ENCODE assay signal across 26 mouse cellular contexts in genomic region chr5:51922494-51922893, GRCm38 (mm10).
A peak's percentile ranks its signal among the peaks of the same experiment; 100 is the strongest.
DNase-seq lines count a peak whose midpoint lies in the region; ATAC-seq and TF ChIP-seq lines count a peak whose summit lies in the region.
"Had no signal": no experiment of that assay in that cellular context is flagged by ENCODE, and none has a peak within 500 bp of the region (broad histone marks: within the 10 kb centered on the region; RNA-seq: fewer than 3 reads in every experiment).

No protein-coding gene starts in this region.

- 0 out of 2 replicates have a peak overlapping the region, but pooled peaks have one; percentile 22 for H3K4me2 ChIP-seq in heart, embryonic 13.5 days
- H3K4me2 ChIP-seq in kidney, postnatal 0 days (ENCODE audit: low read length): no peak overlapping the region
- no peak overlapping the region for H3K4me2 ChIP-seq in forebrain, embryonic 12.5 days
- H3K4me2 ChIP-seq: embryonic facial prominence, embryonic 15.5 days; forebrain, embryonic 15.5 days; hindbrain, embryonic 13.5 days; intestine, embryonic 15.5 days had no signal

- H3K36me3 ChIP-seq in heart, embryonic 13.5 days: no peaks in the 10 kb centered on the region
- H3K36me3 ChIP-seq in kidney, postnatal 0 days (ENCODE audit: insufficient read depth, low read length): no peaks in the 10 kb centered on the region
- H3K36me3 ChIP-seq in embryonic facial prominence, embryonic 10.5 days (replicated peaks): no peaks in the 10 kb centered on the region
- no peaks in the 10 kb centered on the region for H3K36me3 ChIP-seq in forebrain, embryonic 12.5 days (replicated peaks)
- H3K36me3 ChIP-seq: embryonic facial prominence, embryonic 15.5 days; forebrain, embryonic 15.5 days; G1E; heart, embryonic 12.5 days; hindbrain, embryonic 10.5 days; hindbrain, embryonic 13.5 days; intestine, embryonic 15.5 days had no signal

- WGBS in heart, embryonic 13.5 days: 70% methylated on average over 7 of the region's 7 CpGs
- 51% methylated on average over 7 of the region's 7 CpGs for WGBS in kidney, postnatal 0 days
- WGBS in embryonic facial prominence, embryonic 10.5 days: 78% methylated on average over 7 of the region's 7 CpGs
- WGBS in forebrain, embryonic 12.5 days: 75% methylated on average over 7 of the region's 7 CpGs

- no peak for TF ChIP-seq CTCF in kidney, postnatal 0 days (IDR thresholded peaks at IDR 0.05; ENCODE audit: low read depth)

- no peak for ATAC-seq in heart, embryonic 13.5 days (ENCODE audit: extremely low read depth, insufficient number of reproducible peaks, low FRiP score, low TSS enrichment)
- no peak for ATAC-seq in kidney, postnatal 0 days (replicated peaks; ENCODE audit: low FRiP score, low read depth)
- ATAC-seq in forebrain, embryonic 12.5 days (ENCODE audit: low FRiP score): no peak
- ATAC-seq: forebrain, embryonic 15.5 days; hindbrain, embryonic 16.5 days; intestine, embryonic 15.5 days had no signal

- 0 out of 2 replicates have a peak overlapping the region, but pooled peaks have one; percentile 19 for H3K9ac ChIP-seq in heart, embryonic 13.5 days
- no peak overlapping the region for H3K9ac ChIP-seq in kidney, postnatal 0 days (ENCODE audit: low read depth, low read length)
- no peak overlapping the region for H3K9ac ChIP-seq in forebrain, embryonic 12.5 days
- H3K9ac ChIP-seq: embryonic facial prominence, embryonic 15.5 days; forebrain, embryonic 15.5 days; heart, embryonic 12.5 days; hindbrain, embryonic 13.5 days; intestine, embryonic 15.5 days had no signal

- H3K4me3 ChIP-seq in heart, embryonic 13.5 days: no peak overlapping the region
- H3K4me3 ChIP-seq in kidney, postnatal 0 days (replicated peaks; ENCODE audit: low read depth, low read length): no peak overlapping the region
- H3K4me3 ChIP-seq in embryonic facial prominence, embryonic 10.5 days: no peak overlapping the region
- no peak overlapping the region for H3K4me3 ChIP-seq in forebrain, embryonic 12.5 days (replicated peaks)
- H3K4me3 ChIP-seq: embryonic facial prominence, embryonic 15.5 days; forebrain, embryonic 15.5 days; heart, embryonic 12.5 days; hindbrain, embryonic 10.5 days; hindbrain, embryonic 13.5 days; intestine, embryonic 15.5 days had no signal

- no peaks in the 10 kb centered on the region for H3K9me3 ChIP-seq in heart, embryonic 13.5 days
- no peaks in the 10 kb centered on the region for H3K9me3 ChIP-seq in kidney, postnatal 0 days (replicated peaks; ENCODE audit: low read length)
- H3K9me3 ChIP-seq in embryonic facial prominence, embryonic 10.5 days: no peaks in the 10 kb centered on the region
- no peaks in the 10 kb centered on the region for H3K9me3 ChIP-seq in forebrain, embryonic 12.5 days
- H3K9me3 ChIP-seq: embryonic facial prominence, embryonic 15.5 days; forebrain, embryonic 15.5 days; heart, embryonic 12.5 days; hindbrain, embryonic 10.5 days; hindbrain, embryonic 13.5 days; intestine, embryonic 15.5 days had no signal

- no peak for DNase-seq in heart, postnatal 10 days
- DNase-seq in kidney, postnatal 0 days (ENCODE audit: low spot score): peak; percentile 5
- DNase-seq in kidney, postnatal 4 days: no peak
- no peak for DNase-seq in embryonic facial prominence, embryonic 10.5 days (ENCODE audit: low spot score)
- DNase-seq in spleen, postnatal 36 days (ENCODE audit: low spot score in 2 of 2): no peak
- DNase-seq: adrenal gland, adult 2 months; adrenal gland, postnatal 14 days; B cell, adult 2 months; cerebellum, adult 11 months; cerebellum, adult 2 months; cerebellum, adult 9-11 months; cerebellum, postnatal 25 days; gastrocnemius, postnatal 25 days; heart, postnatal 14 days; kidney, adult 11 months had no signal

- no peaks in the 10 kb centered on the region for H3K27me3 ChIP-seq in heart, embryonic 13.5 days (replicated peaks)
- H3K27me3 ChIP-seq in kidney, postnatal 0 days (ENCODE audit: insufficient read depth, low read length): no peaks in the 10 kb centered on the region
- no peaks in the 10 kb centered on the region for H3K27me3 ChIP-seq in embryonic facial prominence, embryonic 10.5 days (replicated peaks; ENCODE audit: low read depth, poor library complexity, severe bottlenecking)
- H3K27me3 ChIP-seq in forebrain, embryonic 12.5 days: no peaks in the 10 kb centered on the region
- H3K27me3 ChIP-seq: CH12.LX; embryonic facial prominence, embryonic 15.5 days; forebrain, embryonic 15.5 days; heart, embryonic 12.5 days; hindbrain, embryonic 13.5 days; intestine, embryonic 15.5 days had no signal

- peaks cover 25% of the 10 kb centered on the region for H3K4me1 ChIP-seq in heart, embryonic 13.5 days
- H3K4me1 ChIP-seq in kidney, postnatal 0 days (replicated peaks; ENCODE audit: insufficient read depth, low read length): no peaks in the 10 kb centered on the region
- H3K4me1 ChIP-seq in embryonic facial prominence, embryonic 10.5 days: 0 out of 2 replicates have a peak, but pooled peaks cover 4% of the 10 kb centered on the region
- no peaks in the 10 kb centered on the region for H3K4me1 ChIP-seq in forebrain, embryonic 12.5 days
- H3K4me1 ChIP-seq: embryonic facial prominence, embryonic 15.5 days; forebrain, embryonic 15.5 days; hindbrain, embryonic 10.5 days; hindbrain, embryonic 13.5 days had no signal

- H3K27ac ChIP-seq in heart, embryonic 13.5 days (replicated peaks): no peak overlapping the region
- no peak overlapping the region for H3K27ac ChIP-seq in kidney, postnatal 0 days
- H3K27ac ChIP-seq in embryonic facial prominence, embryonic 10.5 days (replicated peaks): 0 out of 2 replicates have a peak overlapping the region, but pooled peaks have one; percentile 24
- no peak overlapping the region for H3K27ac ChIP-seq in forebrain, embryonic 12.5 days
- H3K27ac ChIP-seq: embryonic facial prominence, embryonic 15.5 days; forebrain, embryonic 15.5 days; hindbrain, embryonic 10.5 days; hindbrain, embryonic 13.5 days; intestine, embryonic 15.5 days had no signal

- intact Hi-C loops in heart, postnatal 10 days (cut with DNase I): no loop called here
